Mouse (Mus musculus) cerebellum, adult (tissue): ENCODE data around the gene Gm11555.
"Not testable (repeated sequence)": the region's sequence is repeated elsewhere in the genome, so short reads cannot be mapped to it uniquely, and the experiment has no call there.

ENCODE experiments used
- ATAC-seq: cut with Nextera tagmentation; 2 replicates; pipeline ENCODE4 v1.9.2; 2017; ENCODE audit warnings: mild to moderate bottlenecking, moderate library complexity, mixed read lengths; ENCODE audit not compliant: insufficient number of reproducible peaks, low FRiP score, low TSS enrichment

The Gm11555 gene

DNA sequence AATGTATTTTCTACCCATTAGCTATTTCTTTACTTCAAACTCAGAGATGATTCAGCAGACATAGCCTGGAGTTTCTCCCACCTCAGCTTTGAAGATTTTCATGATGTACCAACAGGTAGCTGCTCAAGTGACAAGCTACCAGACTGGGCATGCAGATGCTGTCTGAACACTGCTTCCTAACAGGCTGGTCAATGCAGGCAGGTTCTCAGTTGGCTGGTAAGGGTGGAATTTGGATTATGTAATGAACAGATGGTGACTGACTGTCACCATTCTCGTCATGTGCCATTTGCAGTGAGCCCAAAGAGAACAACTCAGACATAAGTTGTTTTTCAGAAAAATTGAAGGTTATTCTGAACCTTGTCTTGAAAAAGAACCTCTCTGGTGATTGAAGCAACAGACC lies 40.9 kb downstream of the Gm11555 start:
- no peak for ATAC-seq

DNA sequence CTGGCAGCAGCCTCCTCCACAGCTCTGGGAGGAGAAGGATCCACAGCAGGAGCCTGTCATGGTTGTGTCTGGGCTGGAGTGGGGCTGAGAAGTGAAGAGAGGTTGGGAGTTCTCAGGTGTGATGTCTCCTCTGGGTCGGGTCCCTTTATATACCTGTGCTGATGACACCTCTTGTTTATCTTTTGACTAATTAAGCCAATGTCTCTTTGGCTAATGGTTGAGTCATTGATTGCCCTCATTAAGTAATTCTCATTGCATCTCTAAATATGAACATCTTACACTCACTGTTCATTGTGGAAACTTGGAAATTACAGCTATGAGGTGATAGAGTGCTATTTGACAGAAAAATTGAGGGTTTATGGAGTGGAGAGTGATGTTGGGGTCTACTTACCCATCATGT lies 46.8 kb downstream of the Gm11555 start, which contains the start of gene Gm11938:
Gene Gm11938, minus strand, starts transcription at position 101 of the 400 bp plus-strand sequence.
- not testable (repeated sequence) for ATAC-seq
